Mouse (Mus musculus) G1E (cell line): ENCODE measurements around the gene 4931422A03Rik.

Experiments used
- CTCF ChIP-seq: IDR thresholded peaks from 2 replicates; pipeline ENCODE4 v1.5.1; 2012; ENCODE audit warnings: low read depth, low read length, inconsistent platforms, mixed read lengths
- GATA1 ChIP-seq: IDR thresholded peaks from 2 replicates; pipeline ENCODE4 v1.6.1; 2012; ENCODE audit warnings: borderline replicate concordance, low read length, inconsistent platforms, mixed read lengths
- GATA2 ChIP-seq: IDR thresholded peaks from 2 replicates; pipeline ENCODE4 v1.6.1; 2012; ENCODE audit warnings: low read depth, low read length, inconsistent platforms, borderline replicate concordance
- POLR2AphosphoS5 ChIP-seq: IDR thresholded peaks from 2 replicates; pipeline ENCODE4 v1.6.1; 2012; ENCODE audit warnings: low read depth, low read length, inconsistent platforms; ENCODE audit not compliant: insufficient replicate concordance
- TAL1 ChIP-seq: conservative IDR thresholded peaks from 2 replicates; pipeline ENCODE4 v1.6.1; 2012; ENCODE audit warnings: low read depth, low read length, inconsistent platforms, mixed read lengths

DNA sequence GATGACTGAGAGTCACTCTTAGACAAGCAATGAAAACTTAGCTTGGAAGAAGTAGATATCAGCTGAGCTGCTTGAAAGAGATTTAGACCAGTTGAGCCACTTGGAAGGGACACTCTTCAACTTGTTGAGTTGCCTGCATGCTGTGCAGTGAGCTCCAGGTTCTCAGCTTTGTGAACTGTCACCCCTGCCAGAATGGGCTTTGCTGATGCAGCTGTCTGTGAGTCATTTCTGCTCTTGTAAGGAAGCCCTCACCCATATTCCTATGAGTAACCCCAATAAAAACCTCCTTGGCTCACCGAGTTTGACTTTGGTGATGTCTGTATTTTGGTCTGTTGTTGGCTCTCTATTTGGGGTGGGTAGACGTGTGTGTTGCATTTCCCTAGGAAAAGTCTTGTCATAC is 109.8 kb downstream of the 4931422A03Rik start:
- TF ChIP-seq CTCF (no peak), GATA1 (no peak), TAL1 (no peak), GATA2 (no peak), POLR2AphosphoS5 (no peak)
